Mouse (Mus musculus) ES-Bruce4 (cell line): ENCODE results near the gene Appl2.

ENCODE experiments used
- CTCF ChIP-seq: IDR thresholded peaks from one replicate; pipeline ENCODE4 v1.8.1; 2011; ENCODE audit warnings: low read depth, low read length
- POLR2A ChIP-seq: IDR thresholded peaks from one replicate; pipeline ENCODE4 v1.8.1; 2011; ENCODE audit warnings: low read length; ENCODE audit not compliant: insufficient read depth

- TF ChIP-seq CTCF = no peak
- TF ChIP-seq POLR2A = no peak
Observed at GRCm38 (mm10) chr10:83634461-83634860, 14.1 kb downstream of the Appl2 start.
